Mouse (Mus musculus) MEL (cell line): ENCODE data around the gene Zscan5b. TPM values are rescaled to one million over a fixed set of nuclear protein-coding genes. Genes with fewer than 3 reads are reported as not detected.
"Not testable (repeated sequence)": the region's sequence is repeated elsewhere in the genome, so short reads cannot be mapped to it uniquely, and the experiment has no call there.

Experiments
- DNase-seq: peaks from one replicate; pipeline ENCODE4 v3.0.0; 2011; ENCODE audit warnings: low read depth, low spot score
- H3K27ac ChIP-seq: 2 replicates; pipeline ENCODE4 v1.5.1; 2012; ENCODE audit warnings: low read depth, mild to moderate bottlenecking, control low read depth, low read length, moderate library complexity; ENCODE audit not compliant: control insufficient read depth
- H3K27me3 ChIP-seq, 2 experiments: fragments of 150-350 bp in 1 of 2; sonication (generic) in 1 of 2; 2 replicates each; pipeline ENCODE4 v1.6.1; 2012; ENCODE audit warnings: low read length in 2 of 2, mild to moderate bottlenecking in 2 of 2, improper control_type of control experiment in 1 of 2, moderate library complexity in 1 of 2; ENCODE audit not compliant: insufficient read depth in 2 of 2, control insufficient read depth in 1 of 2
- H3K36me3 ChIP-seq, 2 experiments: 2 replicates each; pipeline ENCODE4 v1.6.1; 2012 to 2014; ENCODE audit warnings: low read length in 2 of 2, improper control_type of control experiment in 1 of 2, inconsistent platforms in 1 of 2, mild to moderate bottlenecking in 1 of 2; ENCODE audit not compliant: insufficient read depth in 2 of 2, control insufficient read depth in 1 of 2
- H3K4me1 ChIP-seq, 2 experiments: fragments of 150-350 bp in 1 of 2; sonication (generic) in 1 of 2; 2 replicates each; pipeline ENCODE4 v1.6.1; 2012; ENCODE audit warnings: low read length in 2 of 2, improper control_type of control experiment in 1 of 2, mild to moderate bottlenecking in 1 of 2; ENCODE audit not compliant: insufficient read depth in 2 of 2, control insufficient read depth in 1 of 2
- H3K4me3 ChIP-seq, 2 experiments: fragments of 150-350 bp in 1 of 2; sonication (generic) in 1 of 2; 2 replicates each; pipeline ENCODE4 v1.5.1; 2012; ENCODE audit warnings: low read depth in 2 of 2, low read length in 2 of 2, mild to moderate bottlenecking in 2 of 2, moderate library complexity in 2 of 2, control low read depth in 1 of 2, improper control_type of control experiment in 1 of 2; ENCODE audit not compliant: control insufficient read depth in 1 of 2, insufficient read depth in 1 of 2
- H3K79me2 ChIP-seq: 2 replicates; pipeline ENCODE4 v1.6.1; 2012; ENCODE audit warnings: mild to moderate bottlenecking, low read length, moderate library complexity; ENCODE audit not compliant: control insufficient read depth, poor library complexity, insufficient read depth
- H3K9ac ChIP-seq: 2 replicates; pipeline ENCODE4 v1.6.1; 2012; ENCODE audit warnings: low read depth, mild to moderate bottlenecking, control low read depth, low read length, moderate library complexity; ENCODE audit not compliant: control insufficient read depth, poor library complexity, severe bottlenecking
- H3K9me3 ChIP-seq: fragments of 150-350 bp; sonication (generic); replicated peaks from 2 replicates; pipeline ENCODE4 v1.6.1; 2012; ENCODE audit warnings: mild to moderate bottlenecking, low read length, improper control_type of control experiment, moderate library complexity; ENCODE audit not compliant: insufficient read depth
- BHLHE40 ChIP-seq: IDR thresholded peaks from 2 replicates; pipeline ENCODE4 v1.6.1; 2012; ENCODE audit warnings: low read depth, mild to moderate bottlenecking, inconsistent platforms, low read length, improper control_type of control experiment, borderline replicate concordance
- CTCF ChIP-seq, 3 experiments: IDR thresholded peaks in 2 of 3; conservative IDR thresholded peaks in 1 of 3; 2 replicates each; pipeline ENCODE4 v1.5.1; 2011 to 2012; ENCODE audit warnings: low read length in 3 of 3, low read depth in 2 of 3, mild to moderate bottlenecking in 2 of 3, improper control_type of control experiment in 1 of 3, inconsistent platforms in 1 of 3, mixed read lengths in 1 of 3, moderate library complexity in 1 of 3; ENCODE audit not compliant: control insufficient read depth in 1 of 3, insufficient read depth in 1 of 3, poor library complexity in 1 of 3, severe bottlenecking in 1 of 3
- E2F4 ChIP-seq: IDR thresholded peaks from 2 replicates; pipeline ENCODE4 v1.6.1; 2011; ENCODE audit warnings: low read depth, low read length, improper control_type of control experiment, borderline replicate concordance
- ELF1 ChIP-seq: IDR thresholded peaks from 2 replicates; pipeline ENCODE4 v1.6.1; 2014; ENCODE audit warnings: low read depth, mild to moderate bottlenecking, inconsistent platforms, low read length, improper control_type of control experiment, moderate library complexity
- HCFC1 ChIP-seq: IDR thresholded peaks from 2 replicates; pipeline ENCODE4 v1.6.1; 2012; ENCODE audit warnings: low read depth, mild to moderate bottlenecking, inconsistent platforms, low read length, improper control_type of control experiment, moderate library complexity
- JUND ChIP-seq: IDR thresholded peaks from 2 replicates; pipeline ENCODE4 v1.6.1; 2011; ENCODE audit warnings: low read depth, mild to moderate bottlenecking, improper control_type of control experiment, low read length
- KAT2A ChIP-seq: conservative IDR thresholded peaks from 2 replicates; pipeline ENCODE4 v1.6.1; 2012; ENCODE audit warnings: low read depth, low read length, improper control_type of control experiment, inconsistent platforms
- MXI1 ChIP-seq: IDR thresholded peaks from 2 replicates; pipeline ENCODE4 v1.6.1; 2011; ENCODE audit warnings: mild to moderate bottlenecking, low read depth, low read length, improper control_type of control experiment
- MYC ChIP-seq: IDR thresholded peaks from 2 replicates; pipeline ENCODE4 v1.6.1; 2011; ENCODE audit warnings: low read depth, mild to moderate bottlenecking, low read length, improper control_type of control experiment, moderate library complexity
- RAD21 ChIP-seq: IDR thresholded peaks from 2 replicates; pipeline ENCODE4 v1.6.1; 2011; ENCODE audit warnings: mild to moderate bottlenecking, low read depth, low read length, improper control_type of control experiment
- SIN3A ChIP-seq: IDR thresholded peaks from 2 replicates; pipeline ENCODE4 v1.6.1; 2012; ENCODE audit warnings: low read length, improper control_type of control experiment, inconsistent platforms
- SMC3 ChIP-seq: IDR thresholded peaks from 2 replicates; pipeline ENCODE4 v1.6.1; 2011; ENCODE audit warnings: low read depth, low read length, improper control_type of control experiment
- polyA plus RNA-seq, 2 experiments: library from polyadenylated mRNA; stranded (reverse) in 1 of 2; unstranded in 1 of 2; fragments of >175 nt in 1 of 2; fragments of >200 nt in 1 of 2; gene quantifications; 2 replicates each; pipeline versions ENCODE4 v1.2.1 to v1.2.4; 2012; ENCODE audit warnings: low replicate concordance in 2 of 2, low read depth in 1 of 2; ENCODE audit not compliant: insufficient read length in 2 of 2, insufficient read depth in 1 of 2, missing spikeins in 1 of 2
- total RNA-seq: library from RNA; depleted of rRNA; stranded (reverse); fragments of 300-350 nt; gene quantifications from 2 replicates; pipeline ENCODE4 v1.2.3, GENCODE M21; 2012

The Zscan5b gene
- total and polyA plus RNA-seq, 3 experiments, result not detected

DNA sequence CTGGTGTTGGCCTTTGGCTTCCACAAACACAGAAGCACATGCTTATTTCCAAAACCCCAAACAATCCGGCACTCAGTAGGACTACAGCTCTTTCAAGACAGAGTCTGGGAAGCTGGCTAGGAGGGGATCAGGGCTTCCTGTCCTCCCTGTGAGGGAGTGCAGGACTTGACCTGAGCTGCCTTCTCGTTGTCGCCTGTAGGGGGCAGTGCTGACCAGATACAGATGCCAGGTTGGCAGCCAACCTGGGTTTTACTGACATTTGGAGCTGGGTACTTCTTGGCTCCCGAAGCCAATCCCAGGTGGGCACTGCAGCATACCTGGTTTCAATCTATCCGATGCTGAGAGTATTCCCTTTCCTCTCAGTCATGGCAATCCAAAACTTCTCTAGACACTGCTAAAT lies 8.9 kb upstream of the Zscan5b start:
- H3K9ac ChIP-seq, result no peak overlapping the region
- peak; percentile 24 for DNase-seq
- H3K9me3 ChIP-seq, result no peaks in the 10 kb centered on the region
- no peak overlapping the region for H3K27ac ChIP-seq
- no peaks in the 10 kb centered on the region for H3K79me2 ChIP-seq
- no peaks in the 10 kb centered on the region for H3K36me3 ChIP-seq
- H3K4me1 ChIP-seq, result no peaks in the 10 kb centered on the region
- no peaks in the 10 kb centered on the region for H3K27me3 ChIP-seq
- TF ChIP-seq CTCF (IDR thresholded peaks at IDR 0.05 in 2 of 3, conservative IDR thresholded peaks at IDR 0.05 in 1 of 3; ENCODE audit: control insufficient read depth in 1 of 3, insufficient read depth in 1 of 3, low read depth in 2 of 3, low read length in 3 of 3, poor library complexity in 1 of 3, severe bottlenecking in 1 of 3), result peak; percentile 49 to 67 (median 64)
- peak; percentile 14 for TF ChIP-seq RAD21
- TF ChIP-seq SMC3, result 0 out of 2 replicates have a peak, but pooled peaks have one; percentile 7
- no peak for TF ChIP-seq MXI1
- no peak overlapping the region for H3K4me3 ChIP-seq

DNA sequence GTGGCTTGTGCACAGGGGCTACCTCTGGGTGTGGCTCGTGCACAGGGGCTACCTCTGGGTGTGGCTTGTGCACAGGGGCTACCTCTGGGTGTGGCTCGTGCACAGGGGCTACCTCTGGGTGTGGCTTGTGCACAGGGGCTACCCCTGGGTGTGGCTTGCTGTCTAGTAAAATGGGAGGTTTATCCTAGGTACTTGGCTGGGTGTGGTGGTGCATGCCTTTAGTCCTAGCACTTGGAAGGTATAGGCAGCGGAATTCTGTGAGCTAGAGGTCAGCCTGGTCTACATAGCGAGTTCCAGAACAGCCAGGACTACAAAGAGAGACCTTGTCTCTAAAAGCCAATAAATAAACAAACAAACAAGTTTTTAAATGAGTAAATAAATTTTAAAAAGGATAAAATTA lies 7.4 kb upstream of the Zscan5b start:
- not testable (repeated sequence) for H3K9ac ChIP-seq, H3K36me3 ChIP-seq, H3K4me1 ChIP-seq, H3K27ac ChIP-seq, H3K79me2 ChIP-seq, H3K4me3 ChIP-seq, H3K9me3 ChIP-seq, DNase-seq, H3K27me3 ChIP-seq

DNA sequence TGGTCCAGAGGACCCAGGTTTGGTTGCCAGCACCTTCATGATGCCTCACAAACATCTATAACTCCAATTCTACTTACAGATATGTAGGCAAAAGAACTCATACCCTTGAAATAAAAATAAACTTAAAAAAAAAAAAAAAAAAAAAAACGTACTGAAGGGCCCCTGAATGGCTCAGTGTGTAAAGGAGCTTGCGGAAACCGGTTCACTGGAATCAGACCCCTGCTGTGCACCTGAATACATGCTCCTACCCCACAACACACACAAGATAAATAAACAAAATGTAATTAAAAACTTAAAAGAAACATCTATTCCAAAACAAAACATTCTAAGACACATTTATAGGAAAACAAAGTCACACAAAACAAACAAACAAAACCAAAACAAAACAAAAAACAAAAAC lies 1.9 kb upstream of the Zscan5b start:
- TF ChIP-seq JUND, result no peak
- no peak for TF ChIP-seq MXI1
- TF ChIP-seq ELF1, result no peak
- no peak for TF ChIP-seq SIN3A
- TF ChIP-seq MYC, result no peak
- TF ChIP-seq E2F4, result no peak
- TF ChIP-seq HCFC1, result no peak
- TF ChIP-seq BHLHE40, result no peak
- TF ChIP-seq KAT2A, result no peak
- Histone ChIP-seq H3K9me3 (no peaks in the 10 kb centered on the region), H3K79me2 (no peaks in the 10 kb centered on the region), H3K27me3 (no peaks in the 10 kb centered on the region), H3K27ac (no peak overlapping the region), H3K9ac (no peak overlapping the region), H3K36me3 (no peaks in the 10 kb centered on the region), H3K4me1 (no peaks in the 10 kb centered on the region), H3K4me3 (no peak overlapping the region)
- DNase-seq, result no peak

DNA sequence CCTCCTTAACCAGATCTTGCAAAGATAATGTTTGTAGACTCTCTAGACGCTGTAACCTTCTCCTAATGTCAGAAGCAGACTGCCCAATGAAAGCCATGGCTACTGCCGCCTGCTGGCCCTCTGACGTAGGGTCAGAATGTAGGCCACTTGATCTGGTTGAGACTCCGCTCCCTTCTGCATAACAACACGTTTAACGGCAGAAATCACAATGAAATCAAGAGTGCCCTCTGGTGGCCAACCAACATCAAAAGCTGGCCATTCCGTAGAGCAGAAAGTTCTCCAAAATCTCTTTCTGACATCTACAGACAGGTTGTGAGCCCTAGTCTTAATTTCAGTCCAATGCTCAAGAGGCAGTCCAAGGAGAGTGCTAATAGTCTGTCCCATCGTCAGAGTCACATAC lies 6.4 kb downstream of the Zscan5b start:
- H3K9ac ChIP-seq, H3K27ac ChIP-seq, H3K4me3 ChIP-seq, H3K4me1 ChIP-seq, H3K9me3 ChIP-seq, H3K79me2 ChIP-seq, H3K27me3 ChIP-seq, H3K36me3 ChIP-seq: not testable (repeated sequence)
- DNase-seq, result peak; percentile 6
